Mouse (Mus musculus): ENCODE measurements at regions not wholly inside any gene's neighbourhood (a gene's known extent, or its start where the extent isn't known, plus 50 kb on each side); places are given as distances from the start of the nearest gene placed in this dataset.
A peak's percentile ranks its signal among the peaks of the same experiment; 100 is the strongest.
"Not testable (repeated sequence)": the region's sequence is repeated elsewhere in the genome, so short reads cannot be mapped to it uniquely, and the experiment has no call there.

DNA sequence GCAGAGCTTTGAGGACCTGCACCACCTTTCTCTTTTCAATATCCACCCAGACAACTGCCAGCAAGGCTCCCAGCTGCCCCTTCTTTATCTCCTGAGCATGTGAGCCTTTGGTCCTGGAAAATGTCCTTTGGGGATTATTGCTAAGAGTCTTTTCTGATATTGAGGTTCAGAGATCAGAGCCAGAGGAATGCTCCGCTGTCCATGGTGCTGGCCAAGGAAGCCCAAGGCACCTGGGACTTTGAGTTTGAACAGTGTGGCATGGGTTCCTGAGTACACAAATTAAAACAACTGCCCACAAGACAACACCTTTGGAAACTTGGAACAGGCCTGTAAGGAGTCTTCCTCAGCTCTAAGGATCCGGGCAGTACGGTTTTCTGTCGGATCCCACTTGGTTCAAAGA lies 52.6 kb upstream of the Slc28a3 start:
- 64% methylated on average over 4 of the region's 4 CpGs for WGBS
- Histone ChIP-seq H3K4me3 (ENCODE audit: low read depth, low read length) (no peak overlapping the region), H3K9me3 (ENCODE audit: control insufficient read depth, low read length) (no peaks in the 10 kb centered on the region), H3K4me1 (replicated peaks; ENCODE audit: control insufficient read depth, insufficient read depth, low read length) (no peaks in the 10 kb centered on the region), H3K9ac (ENCODE audit: low read length) (no peak overlapping the region), H3K4me2 (ENCODE audit: low read length) (no peak overlapping the region), H3K36me3 (ENCODE audit: control insufficient read depth, insufficient read depth, low read length) (no peaks in the 10 kb centered on the region), H3K27ac (ENCODE audit: low read depth) (no peak overlapping the region), H3K27me3 (replicated peaks; ENCODE audit: control insufficient read depth, insufficient read depth, low read length) (no peaks in the 10 kb centered on the region)
- DNase-seq (ENCODE audit: low spot score) = peak; percentile 77
- no peak for ATAC-seq (replicated peaks; ENCODE audit: low FRiP score, low TSS enrichment, low read depth)

DNA sequence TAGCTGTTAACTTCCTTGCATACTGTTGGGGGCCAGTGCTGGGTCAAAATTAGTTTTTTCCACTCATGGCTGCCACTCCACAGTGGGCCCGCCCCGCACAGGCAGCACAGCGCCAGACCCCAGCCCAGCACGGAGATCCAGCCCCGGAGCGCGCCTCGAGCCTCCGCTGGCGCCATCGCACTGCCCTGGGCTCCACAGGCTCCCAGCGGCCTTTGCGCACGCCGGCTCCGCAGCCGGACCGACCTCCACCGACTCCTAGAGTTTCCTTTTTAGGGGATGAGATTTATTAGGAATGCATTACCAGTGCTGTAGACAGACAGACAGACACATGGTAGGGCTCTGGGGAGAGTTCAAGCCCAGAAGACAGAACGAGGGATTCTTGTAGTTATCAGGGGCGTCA lies 58.0 kb upstream of the Slc28a3 start:
- DNase-seq (ENCODE audit: low spot score) (no peak), ATAC-seq (replicated peaks; ENCODE audit: low FRiP score, low TSS enrichment, low read depth) (no peak)
- Histone ChIP-seq H3K36me3 (ENCODE audit: control insufficient read depth, insufficient read depth, low read length) (no peaks in the 10 kb centered on the region), H3K27me3 (replicated peaks; ENCODE audit: control insufficient read depth, insufficient read depth, low read length) (no peaks in the 10 kb centered on the region), H3K9me3 (ENCODE audit: control insufficient read depth, low read length) (no peaks in the 10 kb centered on the region), H3K9ac (ENCODE audit: low read length) (no peak overlapping the region), H3K27ac (ENCODE audit: low read depth) (no peak overlapping the region), H3K4me3 (ENCODE audit: low read depth, low read length) (no peak overlapping the region), H3K4me1 (replicated peaks; ENCODE audit: control insufficient read depth, insufficient read depth, low read length) (peaks cover 4% of the 10 kb centered on the region; the same call in 1 of the 2 replicates), H3K4me2 (ENCODE audit: low read length) (peak overlapping the region; percentile 14; the same call in 1 of the 2 replicates)
- 61% methylated on average over 21 of the region's 21 CpGs for WGBS

DNA sequence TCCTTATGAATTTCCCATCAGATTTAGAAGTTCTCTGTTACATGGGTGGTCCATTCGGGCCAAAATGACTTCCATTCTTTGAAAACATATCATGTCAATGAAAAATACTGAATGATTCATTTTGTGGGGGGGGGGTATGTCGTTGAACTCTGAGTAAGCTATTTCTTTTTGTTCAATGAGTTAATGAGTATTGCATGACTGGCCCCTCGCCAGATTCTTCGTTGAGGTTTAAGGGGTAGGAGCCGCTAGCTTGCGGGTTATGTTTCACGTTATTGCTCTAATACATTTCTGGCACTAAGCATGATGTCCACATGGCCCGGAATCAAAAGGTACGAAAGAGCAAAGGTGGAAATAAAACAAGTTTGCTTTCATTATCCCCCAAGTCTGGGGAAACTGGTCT lies 59.5 kb upstream of the Slc28a3 start:
- no peaks in the 10 kb centered on the region for H3K27me3 ChIP-seq (replicated peaks; ENCODE audit: control insufficient read depth, insufficient read depth, low read length)
- no peak for DNase-seq (ENCODE audit: low spot score)
- no peaks in the 10 kb centered on the region for H3K9me3 ChIP-seq (ENCODE audit: control insufficient read depth, low read length)
- H3K27ac ChIP-seq (ENCODE audit: low read depth) = no peak overlapping the region
- H3K4me1 ChIP-seq (replicated peaks; ENCODE audit: control insufficient read depth, insufficient read depth, low read length) = peaks cover 4% of the 10 kb centered on the region; the same call in 1 of the 2 replicates
- no peak for ATAC-seq (replicated peaks; ENCODE audit: low FRiP score, low TSS enrichment, low read depth)
- H3K4me2 ChIP-seq (ENCODE audit: low read length) = no peak overlapping the region
- no peaks in the 10 kb centered on the region for H3K36me3 ChIP-seq (ENCODE audit: control insufficient read depth, insufficient read depth, low read length)
- no peak overlapping the region for H3K9ac ChIP-seq (ENCODE audit: low read length)
- 61% methylated on average over 9 of the region's 9 CpGs for WGBS
- H3K4me3 ChIP-seq (ENCODE audit: low read depth, low read length) = no peak overlapping the region

DNA sequence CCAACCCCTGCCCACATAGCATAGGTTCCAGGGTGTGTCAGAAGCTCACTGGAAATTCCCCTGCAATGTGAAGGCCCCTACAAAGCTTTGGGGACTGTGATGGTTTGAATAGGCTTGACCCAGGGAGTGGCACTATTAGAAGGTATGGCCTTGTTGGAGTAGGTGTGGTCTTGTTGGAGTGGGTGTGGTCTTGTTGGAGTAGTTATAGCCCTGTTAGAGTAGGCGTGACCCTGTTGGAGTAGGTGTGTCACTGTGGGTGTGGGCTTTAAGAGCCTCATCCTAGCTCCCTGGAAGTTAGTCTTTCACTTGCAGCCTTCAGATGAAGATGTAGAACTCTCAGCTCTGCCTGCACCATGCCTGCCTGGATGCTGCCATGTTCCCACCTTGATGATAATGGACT lies 64.9 kb upstream of the Slc28a3 start:
- 80% methylated on average over 1 of the region's 1 CpGs for WGBS
- not testable (repeated sequence) for H3K27me3 ChIP-seq (replicated peaks; ENCODE audit: control insufficient read depth, insufficient read depth, low read length); H3K4me1 ChIP-seq (replicated peaks; ENCODE audit: control insufficient read depth, insufficient read depth, low read length); H3K36me3 ChIP-seq (ENCODE audit: control insufficient read depth, insufficient read depth, low read length); H3K4me2 ChIP-seq (ENCODE audit: low read length); H3K4me3 ChIP-seq (ENCODE audit: low read depth, low read length); H3K9ac ChIP-seq (ENCODE audit: low read length); ATAC-seq (replicated peaks; ENCODE audit: low FRiP score, low TSS enrichment, low read depth); H3K9me3 ChIP-seq (ENCODE audit: control insufficient read depth, low read length); DNase-seq (ENCODE audit: low spot score); H3K27ac ChIP-seq (ENCODE audit: low read depth)

DNA sequence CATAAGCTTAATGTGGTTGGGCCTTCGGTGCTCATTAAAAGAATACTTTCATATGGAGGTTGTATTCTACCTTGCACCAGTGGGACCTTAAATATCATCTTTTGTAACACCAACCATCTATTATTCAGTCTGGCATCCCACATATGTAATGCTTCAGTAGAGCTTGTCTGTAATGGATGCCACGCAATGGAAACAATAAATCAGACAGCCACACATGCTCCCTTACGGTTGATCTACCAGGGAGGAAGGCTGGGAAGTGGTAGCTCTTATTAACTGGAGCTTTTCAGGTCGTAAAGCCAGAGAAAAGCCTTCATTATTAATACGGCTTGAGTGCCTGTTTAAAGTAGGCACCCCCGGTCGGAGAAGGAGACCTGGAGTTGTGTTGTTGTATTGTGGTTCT lies 66.8 kb upstream of the Slc28a3 start:
- no peak for ATAC-seq (replicated peaks; ENCODE audit: low FRiP score, low TSS enrichment, low read depth)
- Histone ChIP-seq H3K4me3 (ENCODE audit: low read depth, low read length) (no peak overlapping the region), H3K27ac (ENCODE audit: low read depth) (no peak overlapping the region), H3K27me3 (replicated peaks; ENCODE audit: control insufficient read depth, insufficient read depth, low read length) (no peaks in the 10 kb centered on the region), H3K9me3 (ENCODE audit: control insufficient read depth, low read length) (no peaks in the 10 kb centered on the region), H3K4me2 (ENCODE audit: low read length) (no peak overlapping the region), H3K4me1 (replicated peaks; ENCODE audit: control insufficient read depth, insufficient read depth, low read length) (no peaks in the 10 kb centered on the region), H3K9ac (ENCODE audit: low read length) (no peak overlapping the region), H3K36me3 (ENCODE audit: control insufficient read depth, insufficient read depth, low read length) (no peaks in the 10 kb centered on the region)
- DNase-seq (ENCODE audit: low spot score) = no peak
- WGBS = 76% methylated on average over 7 of the region's 7 CpGs

DNA sequence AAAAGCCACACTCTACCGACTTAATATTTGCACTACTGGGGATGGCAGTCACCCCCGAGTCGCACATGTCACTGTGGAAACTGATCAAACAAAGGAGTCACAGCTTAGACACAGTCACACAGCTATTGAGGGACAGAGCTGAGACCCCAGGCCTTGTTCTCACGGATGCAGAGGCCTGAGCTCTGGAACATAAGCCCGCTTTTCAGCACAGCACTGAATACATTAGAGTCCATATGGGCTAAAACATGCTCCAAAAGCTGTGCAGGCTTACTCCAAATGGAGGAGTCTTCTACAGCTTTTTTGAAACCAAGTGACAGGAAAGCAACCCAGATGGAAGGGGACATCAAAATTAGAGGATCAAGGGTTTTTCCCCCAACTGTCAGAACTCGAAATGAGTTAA lies 69.0 kb upstream of the Slc28a3 start:
- Histone ChIP-seq H3K4me2 (ENCODE audit: low read length) (no peak overlapping the region), H3K4me3 (ENCODE audit: low read depth, low read length) (no peak overlapping the region), H3K9ac (ENCODE audit: low read length) (no peak overlapping the region), H3K4me1 (replicated peaks; ENCODE audit: control insufficient read depth, insufficient read depth, low read length) (no peaks in the 10 kb centered on the region), H3K9me3 (ENCODE audit: control insufficient read depth, low read length) (no peaks in the 10 kb centered on the region), H3K27me3 (replicated peaks; ENCODE audit: control insufficient read depth, insufficient read depth, low read length) (no peaks in the 10 kb centered on the region), H3K27ac (ENCODE audit: low read depth) (no peak overlapping the region), H3K36me3 (ENCODE audit: control insufficient read depth, insufficient read depth, low read length) (no peaks in the 10 kb centered on the region)
- no peak for ATAC-seq (replicated peaks; ENCODE audit: low FRiP score, low TSS enrichment, low read depth)
- DNase-seq (ENCODE audit: low spot score) = no peak
- 80% methylated on average over 6 of the region's 6 CpGs for WGBS

DNA sequence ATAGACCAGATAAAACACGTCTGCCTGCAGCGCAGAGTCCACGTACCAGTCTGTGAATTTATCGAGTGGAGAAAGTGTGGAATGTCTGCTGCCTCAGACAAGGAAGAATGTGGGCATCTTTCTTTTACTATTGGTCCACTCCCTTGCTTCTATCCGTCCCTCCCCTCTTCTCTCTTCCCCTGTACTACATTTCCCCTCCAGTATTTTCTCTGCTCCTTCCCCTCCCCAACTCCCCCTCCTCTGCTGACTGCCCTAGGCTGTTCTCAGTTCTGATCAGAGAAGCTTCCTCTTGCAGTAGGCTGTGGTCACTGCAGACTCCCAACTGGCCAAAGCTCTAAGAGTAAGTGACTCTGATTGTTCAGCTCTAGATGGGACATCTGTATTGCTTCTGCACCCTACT lies 76.1 kb upstream of the Slc28a3 start:
- Histone ChIP-seq H3K27me3 (replicated peaks; ENCODE audit: control insufficient read depth, insufficient read depth, low read length) (no peaks in the 10 kb centered on the region), H3K36me3 (ENCODE audit: control insufficient read depth, insufficient read depth, low read length) (no peaks in the 10 kb centered on the region), H3K4me1 (replicated peaks; ENCODE audit: control insufficient read depth, insufficient read depth, low read length) (no peaks in the 10 kb centered on the region; the same call in 1 of the 2 replicates), H3K4me2 (ENCODE audit: low read length) (no peak overlapping the region), H3K9me3 (ENCODE audit: control insufficient read depth, low read length) (no peaks in the 10 kb centered on the region), H3K27ac (ENCODE audit: low read depth) (no peak overlapping the region), H3K9ac (ENCODE audit: low read length) (no peak overlapping the region), H3K4me3 (ENCODE audit: low read depth, low read length) (no peak overlapping the region)
- no peak for DNase-seq (ENCODE audit: low spot score)
- 65% methylated on average over 5 of the region's 5 CpGs for WGBS
- ATAC-seq (replicated peaks; ENCODE audit: low FRiP score, low TSS enrichment, low read depth) = no peak

DNA sequence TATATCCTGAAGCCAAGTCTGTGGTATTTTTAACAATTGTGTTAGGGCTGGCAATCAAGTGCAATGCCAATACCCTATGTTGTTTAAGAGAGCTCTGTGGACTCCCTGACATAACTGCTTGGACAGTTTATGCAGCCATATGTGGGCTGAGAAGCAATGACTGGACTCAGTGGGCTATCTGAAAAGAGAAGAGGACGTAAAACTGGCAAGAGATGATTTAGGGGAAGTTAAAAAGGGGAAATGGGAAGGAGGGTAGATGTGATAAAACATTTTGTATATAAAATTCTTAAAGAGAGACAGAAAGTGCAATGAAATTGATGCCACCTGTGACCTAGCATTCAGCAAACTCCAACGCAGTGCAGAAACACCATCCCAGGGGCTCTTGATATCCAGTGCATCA lies 76.9 kb upstream of the Slc28a3 start:
- H3K4me2 ChIP-seq (ENCODE audit: low read length) = no peak overlapping the region
- no peak overlapping the region for H3K27ac ChIP-seq (ENCODE audit: low read depth)
- H3K4me1 ChIP-seq (replicated peaks; ENCODE audit: control insufficient read depth, insufficient read depth, low read length) = no peaks in the 10 kb centered on the region; the same call in 1 of the 2 replicates
- WGBS = 40% methylated on average over 2 of the region's 2 CpGs
- DNase-seq (ENCODE audit: low spot score) (no peak), ATAC-seq (replicated peaks; ENCODE audit: low FRiP score, low TSS enrichment, low read depth) (no peak)
- H3K4me3 ChIP-seq (ENCODE audit: low read depth, low read length) = no peak overlapping the region
- H3K9ac ChIP-seq (ENCODE audit: low read length) = no peak overlapping the region
- no peaks in the 10 kb centered on the region for H3K9me3 ChIP-seq (ENCODE audit: control insufficient read depth, low read length)
- no peaks in the 10 kb centered on the region for H3K27me3 ChIP-seq (replicated peaks; ENCODE audit: control insufficient read depth, insufficient read depth, low read length)
- H3K36me3 ChIP-seq (ENCODE audit: control insufficient read depth, insufficient read depth, low read length) = no peaks in the 10 kb centered on the region

DNA sequence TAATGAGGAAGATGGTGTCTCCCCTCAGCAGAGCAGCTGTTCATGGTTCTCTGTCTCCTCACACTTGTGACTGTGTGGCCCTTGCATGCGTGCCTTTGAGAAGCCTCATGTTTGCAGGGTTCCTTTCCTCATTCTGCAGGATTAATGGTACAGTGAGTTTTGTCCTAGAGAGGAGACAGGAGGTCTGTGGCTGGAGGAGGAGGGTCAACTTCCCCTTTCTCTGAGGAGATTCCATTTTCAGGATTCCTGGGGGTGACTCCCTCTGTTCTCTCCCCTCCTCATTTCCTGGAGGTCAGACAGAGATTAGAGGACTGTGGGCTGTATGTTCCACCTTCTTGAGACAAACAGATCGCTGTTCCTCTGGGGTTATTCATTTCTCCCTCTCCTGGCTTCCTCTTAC lies 77.6 kb upstream of the Slc28a3 start:
- Histone ChIP-seq H3K4me1 (replicated peaks; ENCODE audit: control insufficient read depth, insufficient read depth, low read length) (no peaks in the 10 kb centered on the region; the same call in 1 of the 2 replicates), H3K9me3 (ENCODE audit: control insufficient read depth, low read length) (no peaks in the 10 kb centered on the region), H3K4me2 (ENCODE audit: low read length) (no peak overlapping the region), H3K27me3 (replicated peaks; ENCODE audit: control insufficient read depth, insufficient read depth, low read length) (no peaks in the 10 kb centered on the region), H3K36me3 (ENCODE audit: control insufficient read depth, insufficient read depth, low read length) (no peaks in the 10 kb centered on the region), H3K27ac (ENCODE audit: low read depth) (no peak overlapping the region), H3K4me3 (ENCODE audit: low read depth, low read length) (no peak overlapping the region), H3K9ac (ENCODE audit: low read length) (no peak overlapping the region)
- DNase-seq (ENCODE audit: low spot score) (no peak), ATAC-seq (replicated peaks; ENCODE audit: low FRiP score, low TSS enrichment, low read depth) (no peak)
- WGBS = 29% methylated on average over 2 of the region's 2 CpGs

Measured in intestine, embryonic 14.5 days (tissue).